Mouse (Mus musculus): Measurements from ENCODE around the gene Bcorl1.

DNA sequence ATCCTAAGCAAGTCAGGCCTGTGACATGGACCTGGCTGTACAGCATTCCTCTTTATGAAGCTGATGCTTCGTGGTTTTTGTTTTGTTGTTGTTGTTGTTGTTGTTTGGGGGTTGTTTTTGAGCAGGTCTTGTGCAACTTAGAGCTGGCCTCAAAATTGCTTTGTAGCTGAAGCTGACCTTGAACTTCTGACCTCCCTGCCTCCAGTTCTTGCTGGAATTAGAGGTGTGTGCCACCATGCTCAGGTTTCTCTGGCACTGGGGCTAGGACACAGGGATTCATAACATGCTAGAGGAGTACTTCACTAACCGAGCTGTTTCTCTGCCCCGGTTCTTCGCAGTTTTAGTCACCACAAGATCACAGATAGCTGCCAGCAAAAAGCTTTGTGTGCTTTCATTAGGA lies 35.8 kb upstream of the Bcorl1 start:
- TF ChIP-seq CTCF (IDR thresholded peaks at IDR 0.05; ENCODE audit: control insufficient read depth, insufficient read depth, insufficient replicate concordance, low read depth, low read length) (no peak), POLR2A (IDR thresholded peaks at IDR 0.05; ENCODE audit: control insufficient read depth, low read depth, low read length) (no peak)

All from testis, adult 2 months (tissue).